Mouse (Mus musculus): ENCODE measurements at regions not wholly inside any gene's neighbourhood (a gene's known extent, or its start where the extent isn't known, plus 50 kb on each side); places are given as distances from the start of the nearest gene placed in this dataset.

DNA sequence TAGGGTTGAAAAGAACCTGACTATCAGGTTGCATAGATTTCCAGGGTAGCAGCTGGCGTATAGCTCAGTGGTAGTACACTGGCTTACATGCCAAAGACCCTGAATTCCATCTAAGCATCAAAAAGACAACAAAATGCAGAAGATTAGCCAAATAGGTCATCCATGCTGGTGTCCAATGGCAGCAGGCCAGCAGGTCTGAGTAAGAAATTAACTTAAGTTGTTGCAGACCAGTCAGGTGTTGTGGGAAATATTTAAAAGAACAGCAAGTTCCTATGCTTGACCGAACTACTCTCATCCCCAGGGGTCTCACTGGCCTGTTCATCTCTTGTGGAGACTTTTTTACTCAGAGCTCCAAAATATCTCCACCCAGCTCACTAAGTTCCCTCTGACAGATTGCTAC, 602.7 kb upstream of the Intu start:
- Histone ChIP-seq H3K4me2 (replicated peaks) (no peak overlapping the region), H3K9me3 (no peaks in the 10 kb centered on the region), H3K4me3 (no peak overlapping the region), H3K27me3 (no peaks in the 10 kb centered on the region), H3K9ac (replicated peaks) (no peak overlapping the region), H3K4me1 (no peaks in the 10 kb centered on the region), H3K36me3 (no peaks in the 10 kb centered on the region), H3K27ac (replicated peaks) (no peak overlapping the region)
- WGBS = 95% methylated on average over 2 of the region's 2 CpGs
- ATAC-seq (ENCODE audit: low FRiP score, low read depth) = no peak

GRCm38 (mm10) chr3:39933372-39933771, 597.7 kb upstream of the Intu start:
- WGBS = 91% methylated on average over 3 of the region's 3 CpGs
- no peak overlapping the region for H3K9ac ChIP-seq (replicated peaks)
- ATAC-seq (ENCODE audit: low FRiP score, low read depth) = no peak

DNA sequence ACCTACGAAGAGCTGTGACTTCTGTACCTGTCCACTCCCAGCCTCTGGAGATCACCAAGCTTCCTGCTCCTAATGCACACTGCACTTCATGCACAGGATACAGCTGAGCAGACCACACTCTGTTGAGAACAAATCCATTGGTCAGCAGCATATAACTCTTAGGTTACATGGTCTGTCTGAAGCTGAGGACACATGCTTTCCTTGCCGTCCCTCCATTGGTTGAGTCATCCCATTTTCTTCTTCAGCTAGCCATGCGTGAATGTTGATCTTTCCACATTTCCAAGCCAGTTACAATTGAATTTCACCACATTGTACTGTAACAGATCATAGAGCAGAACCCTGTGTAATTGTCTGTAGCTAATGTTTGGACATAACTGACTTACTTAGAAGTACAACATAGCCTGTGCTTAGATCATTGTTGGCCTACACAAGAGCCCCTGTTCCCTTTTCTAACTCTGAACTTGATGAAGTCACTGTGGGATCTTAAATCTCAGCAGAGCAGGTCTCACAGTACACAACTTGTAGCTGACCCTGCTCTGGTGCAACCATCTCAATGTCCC, 593.3 kb upstream of the Intu start:
- 94% methylated on average over 3 of the region's 3 CpGs for WGBS
- no peak overlapping the region for H3K4me2 ChIP-seq (replicated peaks)
- H3K27ac ChIP-seq (replicated peaks) = no peak overlapping the region
- no peak overlapping the region for H3K9ac ChIP-seq (replicated peaks)
- H3K4me1 ChIP-seq = no peaks in the 10 kb centered on the region
- no peaks in the 10 kb centered on the region for H3K9me3 ChIP-seq
- H3K36me3 ChIP-seq = no peaks in the 10 kb centered on the region
- no peak for ATAC-seq (ENCODE audit: low FRiP score, low read depth)
- H3K4me3 ChIP-seq = no peak overlapping the region
- no peaks in the 10 kb centered on the region for H3K27me3 ChIP-seq

More at GRCm38 (mm10) chr3:39933372-39933771, 597.7 kb upstream of the Intu start:
- H3K4me3 ChIP-seq = no peak overlapping the region
- H3K36me3 ChIP-seq = no peaks in the 10 kb centered on the region
- H3K27me3 ChIP-seq = no peaks in the 10 kb centered on the region
- no peaks in the 10 kb centered on the region for H3K4me1 ChIP-seq
- H3K9me3 ChIP-seq = no peaks in the 10 kb centered on the region
- no peak overlapping the region for H3K27ac ChIP-seq (replicated peaks)
- no peak overlapping the region for H3K4me2 ChIP-seq (replicated peaks)

- H3K36me3 ChIP-seq = no peaks in the 10 kb centered on the region
- no peaks in the 10 kb centered on the region for H3K4me1 ChIP-seq
- no peak for ATAC-seq (ENCODE audit: low FRiP score, low read depth)
- 88% methylated on average over 3 of the region's 3 CpGs for WGBS
- H3K4me2 ChIP-seq (replicated peaks) = no peak overlapping the region
- no peaks in the 10 kb centered on the region for H3K9me3 ChIP-seq
- no peak overlapping the region for H3K4me3 ChIP-seq
- H3K27ac ChIP-seq (replicated peaks) = no peak overlapping the region
- H3K27me3 ChIP-seq = no peaks in the 10 kb centered on the region
- no peak overlapping the region for H3K9ac ChIP-seq (replicated peaks)
Observed at GRCm38 (mm10) chr3:39944581-39944980, 586.5 kb upstream of the Intu start.

DNA sequence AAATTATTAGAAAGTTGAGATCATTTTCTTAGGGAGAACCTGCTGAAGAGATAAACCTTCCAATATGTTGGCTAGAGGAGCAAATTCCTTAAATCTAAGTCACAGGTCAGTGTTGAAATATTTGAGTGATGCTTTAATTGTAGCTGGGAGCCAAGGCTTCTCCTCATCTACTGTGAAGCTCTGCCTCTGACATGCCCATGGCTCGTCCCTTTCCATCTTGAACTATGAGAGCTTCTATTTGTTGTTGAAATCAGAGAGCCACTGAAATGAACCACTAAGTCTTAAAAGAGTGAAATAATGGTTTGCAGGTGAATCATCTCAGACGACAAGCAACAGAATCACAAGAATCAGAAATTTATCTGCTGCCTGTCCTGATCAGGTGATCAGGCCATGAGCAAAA, 579.0 kb upstream of the Intu start:
- Histone ChIP-seq H3K27me3 (no peaks in the 10 kb centered on the region), H3K9ac (replicated peaks) (no peak overlapping the region), H3K4me3 (no peak overlapping the region), H3K36me3 (no peaks in the 10 kb centered on the region), H3K9me3 (no peaks in the 10 kb centered on the region), H3K4me1 (no peaks in the 10 kb centered on the region), H3K27ac (replicated peaks) (no peak overlapping the region), H3K4me2 (replicated peaks) (no peak overlapping the region)
- ATAC-seq (ENCODE audit: low FRiP score, low read depth) = no peak
- WGBS = 75% methylated on average over 2 of the region's 2 CpGs

GRCm38 (mm10) chr3:39952556-39952955, 578.5 kb upstream of the Intu start:
- 97% methylated on average over 1 of the region's 1 CpGs for WGBS
- Histone ChIP-seq H3K9ac (replicated peaks) (no peak overlapping the region), H3K27me3 (no peaks in the 10 kb centered on the region), H3K4me1 (no peaks in the 10 kb centered on the region), H3K4me3 (no peak overlapping the region), H3K4me2 (replicated peaks) (no peak overlapping the region), H3K9me3 (no peaks in the 10 kb centered on the region), H3K27ac (replicated peaks) (no peak overlapping the region), H3K36me3 (no peaks in the 10 kb centered on the region)
- ATAC-seq (ENCODE audit: low FRiP score, low read depth) = no peak

GRCm38 (mm10) chr3:39961836-39962640, 569.0 kb upstream of the Intu start:
- Histone ChIP-seq H3K27me3 (no peaks in the 10 kb centered on the region), H3K9me3 (0 out of 2 replicates have a peak, but pooled peaks cover 4% of the 10 kb centered on the region), H3K36me3 (no peaks in the 10 kb centered on the region), H3K9ac (replicated peaks) (no peak overlapping the region), H3K4me2 (replicated peaks) (no peak overlapping the region), H3K4me3 (no peak overlapping the region), H3K4me1 (no peaks in the 10 kb centered on the region), H3K27ac (replicated peaks) (no peak overlapping the region)
- ATAC-seq (ENCODE audit: low FRiP score, low read depth) = no peak
- WGBS = 72% methylated on average over 7 of the region's 7 CpGs

GRCm38 (mm10) chr3:39965431-39965830, 565.7 kb upstream of the Intu start:
- Histone ChIP-seq H3K27me3 (no peaks in the 10 kb centered on the region), H3K4me3 (no peak overlapping the region), H3K9me3 (no peaks in the 10 kb centered on the region), H3K36me3 (no peaks in the 10 kb centered on the region), H3K27ac (replicated peaks) (no peak overlapping the region), H3K9ac (replicated peaks) (no peak overlapping the region), H3K4me2 (replicated peaks) (no peak overlapping the region), H3K4me1 (no peaks in the 10 kb centered on the region)
- no peak for ATAC-seq (ENCODE audit: low FRiP score, low read depth)
- 97% methylated on average over 2 of the region's 2 CpGs for WGBS

DNA sequence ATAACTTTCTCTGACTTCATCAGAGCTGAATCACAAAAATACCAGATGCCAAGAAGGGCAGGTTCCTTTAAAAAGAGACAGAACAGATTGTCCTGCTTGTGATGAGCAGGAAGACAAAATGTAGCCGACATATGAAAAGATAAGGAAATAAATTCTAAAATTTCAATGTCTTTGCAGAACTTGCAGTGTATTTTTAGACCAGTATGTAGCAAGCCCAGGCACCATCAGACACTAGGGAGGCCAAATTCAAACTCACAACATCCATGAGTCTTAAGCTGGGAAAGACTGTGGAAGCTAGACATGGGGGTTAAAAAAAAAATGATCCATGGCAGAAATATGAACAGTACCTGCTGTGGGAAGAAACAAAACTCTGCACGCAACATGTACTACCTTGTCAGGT, 564.7 kb upstream of the Intu start:
- Histone ChIP-seq H3K9me3 (no peaks in the 10 kb centered on the region), H3K27ac (replicated peaks) (no peak overlapping the region), H3K4me1 (no peaks in the 10 kb centered on the region), H3K4me2 (replicated peaks) (no peak overlapping the region), H3K27me3 (no peaks in the 10 kb centered on the region), H3K9ac (replicated peaks) (no peak overlapping the region), H3K36me3 (no peaks in the 10 kb centered on the region), H3K4me3 (no peak overlapping the region)
- 93% methylated on average over 2 of the region's 2 CpGs for WGBS
- no peak for ATAC-seq (ENCODE audit: low FRiP score, low read depth)

DNA sequence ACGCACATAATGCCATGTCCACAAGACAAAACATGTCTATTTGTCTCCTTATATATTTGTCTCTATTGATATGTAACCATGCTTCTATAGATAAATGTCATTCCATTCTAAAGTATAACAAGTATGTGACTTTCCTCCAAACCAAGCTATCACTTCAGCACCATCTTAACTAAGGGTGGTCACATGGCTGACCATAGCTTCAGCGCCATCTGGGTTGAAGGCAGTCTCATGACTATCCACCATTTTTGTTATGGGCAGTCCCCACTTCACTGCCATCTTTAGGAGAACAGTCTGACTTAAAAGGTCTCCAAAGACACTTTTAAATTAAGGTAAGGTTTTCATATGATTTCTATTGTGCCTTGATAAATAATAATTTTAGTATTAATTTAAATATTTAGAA, 554.1 kb upstream of the Intu start:
- no peak for ATAC-seq (ENCODE audit: low FRiP score, low read depth)
- WGBS = 91% methylated on average over 2 of the region's 2 CpGs

DNA sequence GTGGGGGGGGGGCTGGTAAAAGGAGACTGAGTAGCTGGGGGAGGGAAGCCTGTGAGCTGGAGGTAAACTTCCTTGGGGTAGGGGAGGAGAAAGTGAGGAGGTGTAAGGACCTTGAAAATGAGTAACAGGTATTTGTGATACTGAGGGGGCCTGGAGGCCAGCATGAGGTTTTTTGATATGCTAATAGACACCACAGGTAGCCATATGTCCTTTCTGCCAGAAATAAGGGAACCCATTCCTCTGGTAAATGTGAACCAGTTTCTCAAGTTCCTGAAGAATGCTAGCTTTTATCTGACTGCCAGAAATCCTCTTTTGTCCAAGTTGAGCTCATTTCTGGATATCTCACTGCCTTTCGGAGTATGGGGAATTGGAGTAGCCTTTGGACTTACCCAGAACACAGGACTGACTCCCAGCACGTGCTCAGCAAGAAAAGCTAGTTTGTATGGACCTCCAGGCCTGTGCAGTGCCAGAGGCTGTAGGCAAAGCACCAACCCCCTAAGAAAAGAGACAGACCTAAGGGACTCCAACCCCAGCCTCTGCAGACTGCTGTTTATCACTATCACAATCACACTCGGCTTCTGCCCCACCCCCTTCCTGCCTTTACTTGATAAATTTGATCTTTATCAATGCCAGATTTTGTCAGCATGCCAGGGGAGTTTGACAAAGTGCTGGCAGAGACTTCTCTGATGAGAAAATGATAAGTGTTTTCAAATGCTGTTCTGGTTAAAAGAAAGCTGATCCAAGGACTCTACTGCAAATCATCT, 552.0 kb upstream of the Intu start:
- Histone ChIP-seq H3K36me3 (no peaks in the 10 kb centered on the region), H3K4me3 (no peak overlapping the region), H3K4me1 (no peaks in the 10 kb centered on the region), H3K27me3 (no peaks in the 10 kb centered on the region), H3K9me3 (no peaks in the 10 kb centered on the region), H3K4me2 (replicated peaks) (no peak overlapping the region), H3K9ac (replicated peaks) (no peak overlapping the region), H3K27ac (replicated peaks) (no peak overlapping the region)
- ATAC-seq (ENCODE audit: low FRiP score, low read depth) = no peak
- WGBS = 28% methylated on average over 3 of the region's 3 CpGs

More for the DNA sequence above, 554.1 kb upstream of the Intu start:
- Histone ChIP-seq H3K9me3 (no peaks in the 10 kb centered on the region), H3K36me3 (no peaks in the 10 kb centered on the region), H3K4me2 (replicated peaks) (no peak overlapping the region), H3K4me3 (no peak overlapping the region), H3K27me3 (no peaks in the 10 kb centered on the region), H3K27ac (replicated peaks) (no peak overlapping the region), H3K4me1 (no peaks in the 10 kb centered on the region), H3K9ac (replicated peaks) (no peak overlapping the region)

DNA sequence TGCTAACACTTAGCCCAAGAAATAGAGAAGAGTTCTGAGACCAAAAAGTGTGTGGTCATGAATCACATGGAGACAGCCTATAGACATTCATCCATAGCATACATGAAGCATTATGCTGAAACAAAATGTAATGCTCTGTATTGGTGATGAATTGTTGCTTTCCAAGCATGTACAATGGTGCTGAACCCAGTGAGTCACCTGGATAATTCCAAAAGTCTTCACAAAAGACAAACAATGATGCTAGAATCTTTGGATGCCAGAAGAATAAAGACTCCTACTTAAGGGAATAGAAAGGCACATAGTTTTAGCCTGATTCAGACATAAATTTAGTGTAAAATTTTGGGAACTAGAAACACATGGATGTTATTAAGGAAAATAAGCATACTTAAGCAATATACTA, 548.4 kb upstream of the Intu start:
- Histone ChIP-seq H3K27me3 (no peaks in the 10 kb centered on the region), H3K4me2 (replicated peaks) (no peak overlapping the region), H3K9ac (replicated peaks) (no peak overlapping the region), H3K4me1 (no peaks in the 10 kb centered on the region), H3K4me3 (no peak overlapping the region), H3K27ac (replicated peaks) (no peak overlapping the region), H3K36me3 (no peaks in the 10 kb centered on the region), H3K9me3 (no peaks in the 10 kb centered on the region)
- no peak for ATAC-seq (ENCODE audit: low FRiP score, low read depth)

Data from midbrain, embryonic 12.5 days (tissue).